Mouse (Mus musculus) monocyte, adult 2 months (primary cell): Measurements from ENCODE around the gene Slc45a1.

Experiments
- DNase-seq, 2 experiments: peaks; one replicate each; pipeline ENCODE4 v3.0.0; 2022; ENCODE audit warnings: low spot score in 2 of 2, low read depth in 1 of 2

Slc45a1 gene

GRCm38 (mm10) chr4:150651390-150652277 lies at the start of gene Slc45a1:
Gene Slc45a1 (minus strand): TSS chr4:150652174.
- no peak for DNase-seq

DNA sequence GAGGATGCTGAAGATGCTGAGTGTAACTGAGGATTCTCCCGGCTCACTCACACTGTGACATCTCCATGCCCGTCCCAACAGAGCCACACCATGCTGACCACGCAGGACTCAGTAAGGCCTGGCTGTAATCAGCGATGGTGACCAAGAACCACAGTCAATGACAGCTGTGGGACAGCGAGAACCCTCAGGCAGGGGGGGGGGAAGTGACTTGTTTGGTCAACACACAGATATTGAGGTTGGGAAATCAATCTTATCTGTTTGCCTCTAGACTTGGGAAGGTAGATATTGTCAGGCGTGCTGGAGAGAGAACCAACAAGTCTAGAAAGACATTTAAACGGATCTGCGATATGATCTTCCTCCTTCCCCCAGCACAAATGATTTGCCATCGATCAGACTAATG lies 48.9 kb upstream of the Slc45a1 start:
- no peak for DNase-seq

DNA sequence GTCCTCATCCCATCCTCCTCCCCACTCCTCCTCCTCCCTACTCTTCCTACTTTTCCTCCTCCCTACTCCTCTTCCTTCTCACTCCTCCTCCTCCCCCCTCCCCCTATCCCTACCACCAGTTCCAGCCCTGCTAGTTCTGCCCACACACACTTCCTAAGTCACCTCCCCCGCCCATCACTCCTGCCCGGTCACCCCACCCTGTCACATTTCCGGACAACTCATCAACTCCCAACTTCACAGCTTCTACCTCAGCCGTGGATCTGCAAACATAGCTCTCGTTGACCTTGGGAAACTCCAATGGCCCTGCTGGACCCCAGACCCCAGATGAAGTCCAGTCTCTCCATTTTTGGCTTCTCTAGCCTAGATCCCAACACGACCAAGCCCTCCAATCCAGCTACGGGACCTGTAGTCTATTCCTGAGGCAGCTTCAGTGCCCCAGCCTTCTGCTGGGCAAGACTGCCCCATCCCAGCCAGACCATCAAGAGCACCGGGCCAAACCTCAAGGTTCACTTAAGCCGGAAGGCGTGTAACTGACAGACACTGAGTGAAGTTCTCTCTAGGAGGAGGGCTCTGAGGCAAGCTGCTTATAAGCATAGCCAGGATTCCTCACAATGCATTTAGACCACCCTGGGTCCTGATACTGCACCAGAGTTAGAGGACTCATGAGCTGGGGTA lies 42.6 kb upstream of the Slc45a1 start:
- DNase-seq = no peak

- no peak for DNase-seq
Observed at GRCm38 (mm10) chr4:150692861-150693403, 41.0 kb upstream of the Slc45a1 start.

- no peak for DNase-seq
Observed at GRCm38 (mm10) chr4:150690759-150691158, 38.8 kb upstream of the Slc45a1 start.

DNA sequence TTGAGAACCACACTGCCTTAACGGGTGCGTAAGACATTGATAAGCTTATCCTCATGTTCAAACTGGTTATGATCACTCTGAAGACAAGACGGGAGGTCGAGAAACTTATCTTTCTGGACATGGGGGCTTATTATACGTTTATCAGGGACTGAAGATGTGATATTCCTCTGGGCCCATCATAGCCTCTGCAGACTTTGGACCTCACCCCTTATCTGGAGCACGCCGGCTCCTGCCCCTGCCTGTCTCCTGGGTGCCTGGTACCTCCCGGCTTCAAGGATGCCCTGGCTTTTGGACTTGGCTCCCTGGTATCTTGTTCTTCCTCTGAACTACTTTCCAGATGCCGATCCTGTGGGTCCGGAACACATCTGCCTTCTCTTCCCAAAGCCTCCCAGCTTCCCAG lies 37.6 kb upstream of the Slc45a1 start:
- no peak for DNase-seq

DNA sequence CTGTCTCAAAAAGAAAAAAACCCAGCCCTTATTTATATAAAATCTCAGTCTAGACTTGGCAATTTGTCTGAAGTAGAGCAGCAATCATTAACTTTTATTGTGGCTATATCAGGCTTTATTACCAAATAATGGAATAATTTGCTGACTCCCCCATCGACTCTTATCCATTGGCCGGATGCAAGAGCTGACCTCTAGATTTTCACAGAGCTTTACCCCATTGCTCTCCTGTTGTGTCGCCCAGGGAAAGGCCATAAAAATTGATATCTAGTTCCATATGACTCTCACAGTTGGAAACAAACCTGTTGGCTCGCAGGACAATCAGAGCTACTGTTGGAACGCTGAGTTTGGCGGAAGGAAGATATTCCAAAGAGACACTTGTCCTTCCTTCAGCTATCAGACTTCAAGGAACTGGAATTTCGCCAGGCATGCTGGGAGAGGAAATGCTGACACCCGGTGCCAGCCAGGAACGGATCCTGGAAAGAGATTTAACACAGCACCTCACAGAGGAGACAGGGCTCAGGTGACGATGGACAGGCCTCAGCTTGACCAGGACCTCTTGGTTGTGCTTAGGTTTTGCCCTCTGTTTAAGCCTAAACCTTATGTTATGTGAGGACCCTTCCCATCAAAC lies 35.3 kb upstream of the Slc45a1 start:
- no peak for DNase-seq

- no peak for DNase-seq
Observed at GRCm38 (mm10) chr4:150686538-150686937, 34.6 kb upstream of the Slc45a1 start.

- no peak for DNase-seq
Observed at GRCm38 (mm10) chr4:150685778-150686493, 34.0 kb upstream of the Slc45a1 start.

DNA sequence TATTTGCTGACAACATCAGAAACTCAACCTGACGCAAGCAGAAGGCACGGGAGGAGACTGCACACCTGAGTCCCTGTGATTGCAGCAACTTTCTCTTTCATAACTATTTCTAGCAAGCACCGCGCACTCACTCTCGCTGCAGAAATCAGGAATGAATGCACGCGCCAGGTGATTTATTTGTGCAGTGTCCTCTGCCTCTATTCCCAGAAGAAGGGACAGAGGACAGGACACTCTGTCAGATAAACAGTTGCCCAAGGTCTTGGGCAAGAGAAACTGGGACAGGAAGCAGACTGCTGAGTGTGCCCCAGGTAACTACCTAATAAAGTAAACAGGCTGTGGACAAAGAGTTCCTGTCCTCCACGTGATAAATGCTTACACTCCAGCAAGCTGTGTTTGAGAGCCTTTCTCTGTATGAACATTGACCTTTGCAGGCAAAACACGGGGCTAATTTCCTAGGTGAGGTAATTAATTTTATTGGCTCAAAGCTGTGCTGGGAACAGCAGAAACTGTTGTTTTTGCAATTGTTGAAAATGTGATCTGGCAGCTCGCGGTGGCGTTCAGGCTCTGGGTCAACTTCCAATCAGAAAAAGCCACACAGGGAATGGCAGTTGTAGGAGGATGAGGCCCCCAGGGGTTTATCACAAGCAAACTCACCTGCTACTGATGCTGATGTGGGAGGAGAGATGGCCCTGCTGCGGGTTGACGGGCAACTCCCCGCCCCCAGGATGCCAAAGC lies 33.2 kb upstream of the Slc45a1 start:
- DNase-seq = no peak

- no peak for DNase-seq
Observed at GRCm38 (mm10) chr4:150680373-150680772, 28.4 kb upstream of the Slc45a1 start.

GRCm38 (mm10) chr4:150678789-150679188 lies 26.8 kb upstream of the Slc45a1 start:
- DNase-seq = no peak

- no peak for DNase-seq
Observed at GRCm38 (mm10) chr4:150677846-150678224, 25.9 kb upstream of the Slc45a1 start.

DNA sequence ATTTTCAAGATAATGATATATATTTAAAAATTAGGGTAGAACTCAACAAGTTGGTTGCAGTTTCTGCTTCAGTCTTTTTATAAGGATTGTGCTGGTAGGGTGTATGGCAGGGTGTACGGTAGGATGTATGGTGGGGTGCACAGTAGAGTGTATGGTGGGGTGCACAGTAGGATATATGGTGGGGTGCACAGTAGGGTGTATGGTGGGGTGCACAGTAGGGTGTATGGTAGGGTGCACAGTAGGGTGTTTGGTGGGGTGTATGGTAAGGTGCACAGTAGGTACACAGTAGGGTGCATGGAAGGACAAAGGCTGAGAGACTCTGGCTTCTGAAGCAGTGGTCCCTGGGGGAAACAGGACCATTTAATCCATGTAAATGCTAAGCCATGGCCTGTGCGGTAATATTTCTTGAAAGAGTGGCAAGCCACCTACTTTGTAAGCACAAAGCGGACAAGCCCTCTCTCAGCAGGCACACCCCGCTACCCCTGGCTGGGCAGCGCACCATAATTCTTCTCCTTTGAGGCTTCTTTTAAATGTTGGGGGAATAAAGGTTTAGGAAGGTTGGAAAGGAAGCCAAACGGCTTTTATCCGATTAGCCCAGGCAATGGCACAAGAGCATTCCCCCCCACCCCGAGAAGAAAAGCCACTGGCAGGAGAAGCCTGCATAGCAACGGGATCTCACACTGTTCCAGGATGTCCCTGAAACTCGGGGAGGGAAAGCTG lies 25.3 kb upstream of the Slc45a1 start:
- DNase-seq = no peak

DNA sequence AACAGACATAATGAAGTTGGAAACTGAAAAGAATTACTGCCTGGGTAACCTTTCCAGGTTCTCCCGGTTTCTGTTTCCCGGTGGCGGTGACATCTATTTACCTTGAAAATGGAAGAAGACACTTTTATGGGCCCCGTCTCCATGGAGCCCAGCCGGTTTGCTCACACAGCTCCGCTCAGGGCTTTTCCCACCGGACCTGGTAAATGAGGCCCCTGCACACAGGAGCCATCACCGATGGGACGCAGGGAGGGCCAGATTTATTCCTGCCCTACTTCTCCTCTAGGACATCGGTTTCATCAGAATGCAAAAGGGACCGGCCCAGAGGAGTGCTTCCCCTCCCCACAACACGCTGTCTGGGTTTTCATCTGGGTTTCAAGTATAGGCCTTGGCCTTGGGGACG lies 24.1 kb upstream of the Slc45a1 start:
- DNase-seq = no peak

DNA sequence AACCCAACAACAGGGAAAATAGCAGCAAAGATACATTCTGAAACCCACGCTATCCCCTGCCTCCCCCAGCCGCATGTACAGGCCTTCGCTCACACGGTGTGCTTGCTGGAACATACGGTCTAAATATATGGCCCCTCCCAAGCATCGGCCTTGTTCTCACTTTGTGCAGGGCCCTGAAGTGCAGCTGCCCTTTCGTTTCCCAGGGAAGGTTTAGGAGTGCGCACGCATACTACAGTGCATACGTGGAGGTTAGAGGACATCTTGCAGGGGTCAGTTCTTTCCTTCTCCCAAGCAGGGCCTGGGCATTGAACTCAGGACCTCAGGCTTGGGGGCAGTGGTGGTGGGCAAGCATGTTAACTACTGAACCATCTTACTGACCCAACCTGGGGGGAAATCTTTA lies 23.3 kb upstream of the Slc45a1 start:
- no peak for DNase-seq

DNA sequence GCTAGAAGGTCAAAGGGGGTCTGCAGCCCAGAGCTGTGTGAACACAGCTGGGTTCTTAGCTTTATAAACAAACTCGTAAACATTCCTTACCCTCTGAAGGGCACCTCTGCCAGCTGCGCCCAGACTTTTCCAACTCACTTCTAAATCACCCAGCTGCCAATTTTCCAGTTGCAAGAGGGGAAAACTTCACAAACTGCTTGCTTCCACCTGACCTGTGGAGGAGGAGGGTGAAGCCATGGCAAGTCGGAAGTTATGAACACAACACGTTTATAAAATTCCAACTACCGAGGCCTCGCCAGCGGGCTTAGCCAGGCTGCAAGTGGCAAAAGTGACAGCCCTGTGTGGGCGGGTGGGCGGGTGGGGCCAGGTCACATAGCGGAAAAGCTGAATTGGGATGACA lies 13.8 kb upstream of the Slc45a1 start:
- DNase-seq = no peak

DNA sequence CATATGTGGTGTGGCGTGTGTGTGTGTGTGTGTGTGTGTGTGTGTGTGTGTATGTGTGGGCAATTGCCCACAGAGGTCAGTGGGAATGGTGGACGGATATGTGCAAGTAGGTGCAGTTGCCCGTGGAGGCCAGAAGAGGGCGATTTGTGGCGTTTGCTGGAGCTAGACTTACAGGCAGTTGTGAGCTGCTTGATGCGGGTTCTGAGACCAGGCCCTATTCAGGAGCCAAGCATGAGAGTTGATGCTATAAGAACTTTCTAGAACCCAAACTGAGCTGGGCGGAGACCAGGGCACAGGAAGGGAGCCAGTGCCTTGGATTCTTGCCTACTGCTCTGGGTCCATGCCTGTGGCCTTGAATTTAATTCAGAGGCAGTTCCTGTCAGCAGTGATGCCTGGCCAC lies 12.8 kb upstream of the Slc45a1 start:
- no peak for DNase-seq

DNA sequence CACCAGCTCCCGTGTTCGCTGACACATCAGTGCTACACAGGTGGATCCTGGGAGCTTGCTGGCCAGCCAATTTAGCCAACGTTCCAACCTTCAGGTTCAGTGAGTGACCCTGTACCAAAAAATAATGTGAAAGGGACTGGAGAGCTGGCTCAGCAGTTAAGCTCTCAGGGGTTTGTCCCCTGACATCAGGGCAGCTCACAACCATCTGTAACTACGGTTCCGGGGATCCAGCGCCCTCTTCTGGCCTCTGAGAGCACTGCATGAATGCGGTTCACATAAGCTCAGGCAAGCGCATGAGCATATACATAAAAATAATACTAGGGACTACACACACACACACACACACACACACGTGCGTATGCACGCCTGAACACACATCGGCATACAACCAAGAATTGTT lies 11.2 kb upstream of the Slc45a1 start:
- peak in 1 of 2 experiments; percentile 15 for DNase-seq

DNA sequence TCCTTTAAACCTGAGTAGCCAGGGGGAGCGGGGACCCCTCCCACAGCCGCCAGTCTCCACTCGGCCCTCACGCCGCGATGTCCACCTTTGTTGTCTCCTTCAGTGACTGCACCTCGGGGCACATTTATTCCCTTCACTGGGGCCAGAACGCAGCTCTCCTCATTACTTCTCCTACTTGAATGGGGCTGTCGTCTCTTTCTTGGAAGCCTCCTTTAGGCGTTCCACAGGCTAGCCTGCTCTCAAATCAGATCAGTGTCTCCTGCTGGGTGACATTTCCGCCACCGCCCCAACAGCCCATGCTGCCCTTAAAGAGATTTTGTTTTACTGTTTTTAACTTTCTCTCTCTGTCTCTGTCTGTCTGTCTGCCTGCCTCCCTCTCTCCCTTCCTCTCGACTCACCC lies 9.9 kb upstream of the Slc45a1 start:
- DNase-seq = no peak
